Mouse (Mus musculus) fibroblast of lung, adult 2 months (primary cell): ENCODE results near the gene Myrfl.

Experiments used
- DNase-seq: peaks from one replicate; pipeline ENCODE4 v3.0.0-alpha.2; 2011; ENCODE audit warnings: low read depth

The Myrfl gene

DNA sequence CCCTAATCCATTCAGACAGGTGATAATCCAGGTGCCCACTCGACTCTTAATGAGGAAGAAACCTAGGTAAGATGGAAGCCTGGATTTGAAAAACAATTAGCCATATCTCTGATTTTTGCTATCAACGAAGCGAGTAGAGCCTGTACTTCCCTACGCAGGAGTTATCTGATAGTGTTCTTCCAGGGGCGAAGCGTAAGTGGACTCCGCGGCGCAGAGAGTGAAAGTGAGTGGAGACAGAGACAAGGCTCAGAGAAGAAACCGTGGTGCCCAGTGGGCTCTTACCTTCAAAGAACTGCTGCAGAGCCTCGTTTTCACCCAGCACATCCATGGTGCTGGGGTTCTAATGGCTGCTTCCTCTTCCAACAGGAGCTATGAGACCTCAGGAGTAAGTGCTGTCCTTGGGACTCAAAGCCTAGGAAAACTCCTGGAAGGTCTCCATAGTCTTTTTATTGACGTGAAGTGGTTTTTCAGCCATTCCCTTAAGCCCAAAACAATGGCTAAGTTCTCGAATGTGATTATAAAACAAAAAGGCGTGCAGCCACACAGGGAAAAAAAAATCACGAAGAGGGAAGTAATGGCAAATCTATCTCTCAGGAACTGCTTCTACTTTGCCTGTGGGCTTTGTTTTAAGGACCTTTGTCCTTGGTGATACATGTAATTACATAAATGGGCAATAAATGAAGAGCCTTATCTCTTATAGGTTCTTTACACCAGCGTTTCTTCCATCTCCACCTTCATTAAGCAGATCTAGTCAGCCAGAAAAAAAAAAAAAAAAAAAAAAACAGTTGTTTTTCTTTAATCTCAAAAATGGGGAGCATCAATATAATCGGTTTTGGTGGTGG, at the start of gene Myrfl:
Gene Myrfl, minus strand, starts transcription at position 584 of the 842 bp plus-strand sequence.
- no peak for DNase-seq

GRCm38 (mm10) chr10:116944940-116945339, 48.2 kb upstream of the Myrfl start:
- no peak for DNase-seq

DNA sequence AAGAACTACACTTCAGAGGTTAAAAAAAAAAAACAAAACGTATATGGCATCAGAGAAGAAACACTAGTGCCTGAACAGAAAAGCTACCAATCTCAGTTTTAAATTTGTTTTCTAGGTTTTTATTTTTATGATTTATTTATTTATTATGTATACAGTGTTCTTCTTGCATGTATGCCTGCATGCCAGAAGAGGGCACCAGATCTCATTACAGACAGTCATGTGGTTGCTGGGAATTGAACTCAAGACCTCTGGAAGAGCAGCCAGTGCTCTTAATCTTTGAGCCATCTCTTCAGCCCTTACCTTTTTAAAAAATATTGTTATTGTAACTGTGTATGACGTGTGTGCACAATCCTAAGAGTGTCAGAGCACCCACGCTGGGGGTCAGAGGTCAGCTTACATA, 47.4 kb upstream of the Myrfl start:
- DNase-seq: no peak

- no peak for DNase-seq
Observed at GRCm38 (mm10) chr10:116943025-116943424, 46.3 kb upstream of the Myrfl start.

- DNase-seq: no peak
Observed at GRCm38 (mm10) chr10:116935028-116935427, 38.3 kb upstream of the Myrfl start.

- DNase-seq: no peak
Observed at GRCm38 (mm10) chr10:116933794-116934193, 37.1 kb upstream of the Myrfl start.

DNA sequence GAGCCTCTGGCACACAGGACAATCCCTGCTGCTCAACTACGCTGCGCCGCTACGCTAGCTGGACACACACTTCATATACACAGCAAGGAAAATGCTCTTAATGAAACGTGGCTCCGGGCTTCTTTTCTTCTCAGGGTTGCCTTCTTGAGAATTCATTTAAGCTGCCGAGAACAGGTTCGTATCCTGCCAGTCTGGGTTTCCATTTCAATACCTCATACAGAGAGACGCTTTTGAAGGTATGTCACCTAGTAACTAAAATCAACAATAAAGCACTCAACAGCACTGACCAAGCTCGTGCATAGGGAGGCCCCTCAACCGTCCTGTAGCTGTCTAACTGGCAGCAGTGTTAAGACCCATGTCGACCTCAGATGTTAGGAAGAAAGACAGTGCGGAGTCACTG, 35.7 kb upstream of the Myrfl start:
- no peak for DNase-seq

DNA sequence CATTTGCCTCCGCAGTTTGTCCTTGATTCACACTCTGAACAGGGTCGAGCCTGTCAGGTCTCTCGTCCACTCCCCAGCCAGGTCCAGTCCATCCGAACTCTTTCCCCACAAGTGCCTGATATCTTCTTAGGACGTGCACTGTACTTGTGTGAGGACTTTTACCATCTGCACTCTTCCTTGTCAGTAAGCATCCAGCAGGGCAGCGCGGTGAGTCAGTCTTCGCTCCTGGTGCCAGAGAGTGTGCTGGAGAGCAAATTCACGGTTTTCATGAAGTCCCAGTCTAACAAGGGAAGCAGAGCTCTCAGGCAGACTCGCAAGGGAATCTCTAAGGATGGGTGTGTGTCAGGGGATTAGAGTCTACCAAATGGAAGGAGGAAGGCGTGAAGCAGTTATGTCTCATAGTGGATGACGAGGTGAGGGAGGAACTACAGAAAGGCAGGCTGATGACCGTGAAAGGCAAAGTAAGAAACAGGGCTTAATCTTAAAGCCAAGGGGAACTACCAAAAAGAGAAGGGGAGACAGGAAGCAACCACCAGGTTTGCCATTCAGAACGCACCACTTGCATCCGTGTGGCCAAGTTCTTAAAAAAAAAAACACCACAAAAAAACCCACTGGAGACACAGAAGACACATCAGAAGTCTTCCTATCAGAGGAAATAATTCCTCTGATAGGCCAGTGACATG, 34.9 kb upstream of the Myrfl start:
- no peak for DNase-seq

- DNase-seq: no peak
Observed at GRCm38 (mm10) chr10:116930936-116931335, 34.2 kb upstream of the Myrfl start.

GRCm38 (mm10) chr10:116930506-116930905, 33.8 kb upstream of the Myrfl start:
- DNase-seq: no peak

DNA sequence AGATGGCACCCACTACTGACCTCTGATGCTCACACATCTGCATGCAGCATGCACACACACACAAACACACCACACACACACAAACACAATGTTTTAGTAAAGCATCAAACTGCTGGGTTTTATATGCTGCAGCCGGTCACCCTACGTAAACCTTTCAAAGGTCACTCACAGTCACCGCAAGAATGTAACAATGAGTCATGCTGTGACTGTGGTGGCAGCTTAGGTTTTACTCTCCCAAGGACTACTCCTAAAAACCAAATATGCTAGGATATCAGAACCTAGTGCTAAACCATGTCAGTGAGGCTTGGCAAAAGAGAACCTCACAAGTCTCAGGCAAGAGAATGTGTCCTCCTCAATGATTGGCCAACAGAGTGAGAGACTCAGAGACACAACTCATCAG, 32.1 kb upstream of the Myrfl start:
- DNase-seq: no peak

DNA sequence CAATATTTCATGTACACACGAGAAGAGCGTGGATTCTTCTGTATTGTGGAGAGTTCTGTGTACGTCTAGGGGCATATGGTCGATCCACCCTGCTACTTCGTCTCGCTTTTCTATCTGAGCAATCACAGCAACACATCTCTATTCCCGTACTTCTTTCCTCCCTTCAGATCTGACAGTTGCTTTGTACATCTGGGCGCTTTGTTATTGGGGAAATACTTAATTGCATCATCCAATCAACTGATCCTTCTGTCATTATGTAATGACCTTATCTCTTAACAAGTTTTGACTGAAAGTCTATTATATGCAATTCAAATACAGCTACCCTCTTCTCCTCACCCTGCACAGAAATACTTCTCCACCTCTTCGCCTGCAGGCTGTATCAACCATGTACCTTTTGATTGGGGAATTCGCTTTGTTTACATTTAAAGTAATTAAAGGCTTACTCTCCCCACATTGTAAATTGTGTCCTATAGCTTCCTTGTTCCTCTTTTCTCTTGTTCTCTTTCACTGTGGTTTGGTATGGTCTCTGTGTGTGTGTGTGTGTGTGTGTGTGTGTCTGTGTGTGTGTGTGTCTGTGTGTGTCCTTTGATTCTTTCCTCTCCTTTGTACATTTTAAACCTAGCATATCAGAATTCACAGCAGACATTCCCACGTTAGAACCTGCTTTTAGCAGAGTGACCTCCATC, 29.9 kb upstream of the Myrfl start:
- DNase-seq: no peak

DNA sequence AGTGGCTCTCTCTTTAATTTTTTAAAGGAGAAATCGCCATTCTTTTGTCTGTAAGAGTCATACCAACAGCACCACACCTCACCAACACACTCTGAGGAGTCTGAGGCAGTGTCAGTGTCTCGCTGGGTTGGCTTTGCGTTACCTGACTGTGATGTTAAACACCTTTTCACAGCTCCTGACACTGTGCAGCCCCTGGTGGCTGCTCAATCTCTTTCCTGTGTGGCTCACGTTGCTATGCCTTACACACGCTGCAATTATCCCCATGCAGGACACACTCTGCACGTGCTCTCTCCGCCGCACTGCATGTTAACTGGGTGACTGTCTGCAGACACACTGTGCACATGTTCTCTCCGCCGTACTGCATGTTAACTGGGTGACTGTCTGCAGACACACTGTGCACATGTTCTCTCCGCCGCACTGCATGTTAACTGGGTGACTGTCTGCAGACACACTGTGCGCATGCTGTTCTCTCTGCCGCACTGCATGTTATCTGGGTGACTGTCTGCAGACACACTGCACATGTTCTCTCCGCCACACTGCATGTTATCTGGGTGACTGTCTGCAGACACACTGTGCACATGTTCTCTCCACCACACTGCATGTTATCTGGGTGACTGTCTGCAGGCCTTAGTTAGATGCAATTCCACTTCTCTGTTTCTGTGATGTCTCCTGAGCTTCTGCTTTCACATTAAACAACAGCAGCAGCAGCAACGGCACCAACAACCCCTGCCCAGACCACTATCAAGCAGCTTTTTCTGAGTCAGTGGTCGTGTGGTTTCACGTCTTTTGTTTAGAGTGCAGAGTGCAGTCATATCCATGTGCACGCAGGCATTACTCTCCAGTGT, 27.2 kb upstream of the Myrfl start:
- DNase-seq: no peak

- no peak for DNase-seq
Observed at GRCm38 (mm10) chr10:116922161-116922560, 25.4 kb upstream of the Myrfl start.

GRCm38 (mm10) chr10:116921416-116921815, 24.7 kb upstream of the Myrfl start:
- no peak for DNase-seq

GRCm38 (mm10) chr10:116920641-116921040, 23.9 kb upstream of the Myrfl start:
- DNase-seq: no peak

DNA sequence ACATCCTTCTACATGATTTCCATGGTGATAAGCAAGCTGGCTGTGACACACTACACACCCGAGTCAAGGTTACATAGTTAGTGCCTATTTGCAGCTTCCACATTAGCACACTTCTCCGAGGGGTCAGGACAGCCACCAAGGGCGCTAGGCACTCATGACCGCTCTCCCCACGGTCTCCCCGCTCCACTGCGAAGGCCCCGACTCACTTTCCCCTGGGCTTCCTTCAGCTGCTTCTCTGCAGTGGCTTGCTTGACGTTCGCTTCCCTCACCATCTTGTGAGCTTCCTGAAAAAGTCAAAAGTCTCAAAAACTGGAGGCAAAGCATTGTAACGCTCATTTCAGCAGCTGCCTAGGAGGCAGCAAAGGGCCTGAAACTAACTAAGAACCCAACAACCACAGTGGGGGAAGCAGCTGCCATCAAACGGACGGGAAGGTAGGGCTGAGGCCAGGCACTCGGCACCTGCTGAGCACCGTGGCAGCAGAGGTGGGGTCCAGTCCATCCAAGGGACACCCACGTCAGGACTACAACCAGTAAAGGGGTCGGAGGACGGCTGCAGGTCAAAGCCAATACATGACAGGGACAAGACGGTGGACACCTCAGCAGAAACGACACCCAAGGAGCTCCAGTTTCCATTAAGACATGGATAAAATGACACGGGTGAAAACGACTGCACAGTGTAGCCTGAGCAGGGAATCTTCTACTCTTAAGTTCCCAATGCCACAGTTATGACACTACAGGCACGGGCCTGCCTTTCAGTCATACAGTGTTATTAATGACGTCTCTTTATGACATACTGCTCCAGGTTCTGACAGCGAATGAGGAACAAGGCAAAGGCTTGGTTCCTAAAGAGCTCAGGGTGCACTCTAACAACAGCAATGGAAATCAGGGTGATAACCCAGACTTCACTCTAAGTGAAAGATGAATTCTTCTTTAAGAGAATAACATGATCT, 22.9 kb upstream of the Myrfl start:
- DNase-seq: no peak

DNA sequence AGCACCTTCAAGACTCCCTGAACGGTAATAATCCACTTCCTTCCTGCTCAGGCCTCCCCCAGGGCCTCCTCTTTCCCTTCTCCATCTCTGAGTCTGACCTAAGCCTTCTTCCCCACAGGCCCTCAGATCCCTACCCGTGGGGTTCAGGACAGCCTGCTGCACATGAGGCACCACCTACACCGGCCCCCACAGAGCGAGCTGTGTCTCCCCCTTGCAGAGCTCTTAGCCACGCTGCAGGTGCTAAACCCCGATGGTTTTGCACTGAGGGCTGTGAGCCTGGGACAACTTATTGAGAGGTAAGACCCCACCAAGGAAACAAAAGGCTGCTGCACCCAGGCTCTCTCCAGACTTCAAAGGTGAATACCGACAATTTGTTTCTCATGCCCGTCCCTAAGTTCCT, 19.9 kb upstream of the Myrfl start:
- DNase-seq: no peak

DNA sequence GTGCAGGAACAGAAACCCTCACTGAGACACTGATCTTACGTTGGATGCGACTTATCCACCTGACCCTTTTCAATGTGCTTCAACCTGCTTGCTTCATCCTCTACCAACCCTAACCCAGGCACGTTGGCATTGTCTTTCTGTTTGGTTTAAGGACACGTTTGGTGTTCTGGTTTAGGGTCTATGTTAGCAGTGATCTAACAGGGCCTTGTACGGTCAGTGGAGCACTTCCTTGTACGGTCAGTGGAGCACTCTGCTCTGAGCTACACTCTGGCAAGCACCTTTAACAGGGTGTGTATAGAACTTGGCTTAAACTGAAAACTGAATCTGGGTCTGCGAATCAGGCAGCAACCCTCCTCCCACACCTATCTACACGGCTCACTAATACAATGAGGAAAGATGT, 18.6 kb upstream of the Myrfl start:
- no peak for DNase-seq

DNA sequence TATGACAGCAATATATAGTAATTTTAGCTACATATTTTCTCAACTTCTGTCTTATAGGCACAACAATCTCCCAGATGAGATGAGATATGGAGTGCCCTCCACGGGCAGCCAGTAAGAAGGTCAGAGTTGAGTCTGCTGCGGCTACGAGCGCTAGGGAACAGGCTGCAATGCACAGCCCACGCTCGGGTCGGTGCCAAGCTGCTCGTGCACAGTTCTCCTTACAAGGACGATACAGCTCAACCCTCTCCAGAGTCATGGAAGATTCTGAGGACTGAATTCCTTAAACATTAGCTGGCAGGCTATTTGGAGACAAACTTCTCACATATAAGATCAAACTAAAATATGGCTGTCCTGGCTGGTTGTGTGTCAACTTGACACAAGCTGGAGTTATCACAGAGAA, 17.9 kb upstream of the Myrfl start:
- no peak for DNase-seq
